Mouse (Mus musculus): ENCODE results near the gene Kcnma1. TPM values are rescaled to one million over a fixed set of nuclear protein-coding genes. Genes with fewer than 3 reads are reported as not detected.

Kcnma1 gene
- polyA plus RNA-seq, 1 experiment from 2014 or later: 0.31 TPM

DNA sequence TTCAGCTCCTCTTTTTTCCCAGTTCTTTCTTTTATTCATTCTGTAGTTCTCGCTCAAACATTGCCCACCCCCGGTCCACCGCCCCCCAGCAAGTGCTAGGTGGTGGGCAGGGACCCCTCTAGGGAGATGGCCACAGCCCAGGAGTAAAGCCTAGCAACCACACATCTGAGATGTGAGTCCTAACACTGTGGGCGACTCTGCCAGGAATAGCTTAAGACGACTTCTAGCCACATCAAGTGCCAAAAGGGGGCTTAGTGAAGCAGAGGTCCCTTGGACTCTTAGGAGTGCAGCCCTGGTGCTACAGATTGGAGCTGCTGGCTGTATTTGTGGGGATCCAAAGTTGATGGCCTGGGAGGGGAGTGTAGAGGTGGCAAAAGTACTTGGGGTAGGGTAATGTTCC is 11.6 kb downstream of the Kcnma1 start:
- no peak for ATAC-seq (ENCODE audit: insufficient number of reproducible peaks, insufficient read depth, low FRiP score, low read depth)
- H3K9me3 ChIP-seq (ENCODE audit: control insufficient read depth, low read length): no peaks in the 10 kb centered on the region
- peaks cover 95% of the 10 kb centered on the region for H3K27me3 ChIP-seq (ENCODE audit: control insufficient read depth, insufficient read depth, low read length)
- peaks cover 0 to 11% of the 10 kb centered on the region in 2 experiments; a peak in 1 of 4 replicates for H3K4me1 ChIP-seq (ENCODE audit: control insufficient read depth in 2 of 2, insufficient read depth in 2 of 2, low read length in 2 of 2)
- H3K36me3 ChIP-seq (ENCODE audit: control insufficient read depth, insufficient read depth, low read length): no peaks in the 10 kb centered on the region
- 39% methylated on average over 5 of the region's 5 CpGs for WGBS
- H3K9ac ChIP-seq (ENCODE audit: low read length): no peak overlapping the region
- H3K27ac ChIP-seq (replicated peaks in 1 of 2; ENCODE audit: control insufficient read depth in 1 of 2, insufficient read depth in 1 of 2, low read depth in 2 of 2, low read length in 2 of 2): no peak overlapping the region
- no peak overlapping the region for H3K4me3 ChIP-seq (ENCODE audit: control insufficient read depth in 1 of 2, insufficient read depth in 1 of 2, low read depth in 1 of 2, low read length in 2 of 2)
- no peak overlapping the region for H3K4me2 ChIP-seq (ENCODE audit: low read length)

DNA sequence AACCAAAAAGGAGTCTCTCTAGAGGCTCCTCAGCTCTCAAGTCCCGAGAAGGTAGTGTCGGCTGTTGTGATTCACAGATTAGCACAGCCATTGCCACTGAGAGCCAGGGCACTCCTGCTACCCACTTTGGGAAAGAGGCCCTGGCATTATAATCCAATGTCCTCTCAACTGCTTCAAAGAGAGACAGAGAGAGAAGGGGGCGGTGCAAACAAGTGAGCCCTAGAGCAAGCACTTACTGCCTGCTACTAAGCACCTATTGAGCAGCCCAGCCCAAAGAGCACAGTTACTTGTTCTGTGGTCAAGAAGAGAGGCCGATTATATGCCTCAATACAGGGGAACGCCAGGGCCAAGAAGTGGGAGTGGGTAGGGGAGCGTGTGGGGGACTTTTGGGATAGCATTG is 16.4 kb downstream of the Kcnma1 start:
- 72% methylated on average over 6 of the region's 6 CpGs for WGBS
- Histone ChIP-seq H3K4me1 (ENCODE audit: control insufficient read depth in 2 of 2, insufficient read depth in 2 of 2, low read length in 2 of 2) (no peaks in the 10 kb centered on the region), H3K27ac (replicated peaks in 1 of 2; ENCODE audit: control insufficient read depth in 1 of 2, insufficient read depth in 1 of 2, low read depth in 2 of 2, low read length in 2 of 2) (no peak overlapping the region), H3K4me2 (ENCODE audit: low read length) (no peak overlapping the region), H3K4me3 (ENCODE audit: control insufficient read depth in 1 of 2, insufficient read depth in 1 of 2, low read depth in 1 of 2, low read length in 2 of 2) (no peak overlapping the region), H3K9me3 (ENCODE audit: control insufficient read depth, low read length) (no peaks in the 10 kb centered on the region), H3K27me3 (ENCODE audit: control insufficient read depth, insufficient read depth, low read length) (peaks cover 64% of the 10 kb centered on the region), H3K36me3 (ENCODE audit: control insufficient read depth, insufficient read depth, low read length) (no peaks in the 10 kb centered on the region), H3K9ac (ENCODE audit: low read length) (no peak overlapping the region)
- ATAC-seq (ENCODE audit: insufficient number of reproducible peaks, insufficient read depth, low FRiP score, low read depth): no peak

DNA sequence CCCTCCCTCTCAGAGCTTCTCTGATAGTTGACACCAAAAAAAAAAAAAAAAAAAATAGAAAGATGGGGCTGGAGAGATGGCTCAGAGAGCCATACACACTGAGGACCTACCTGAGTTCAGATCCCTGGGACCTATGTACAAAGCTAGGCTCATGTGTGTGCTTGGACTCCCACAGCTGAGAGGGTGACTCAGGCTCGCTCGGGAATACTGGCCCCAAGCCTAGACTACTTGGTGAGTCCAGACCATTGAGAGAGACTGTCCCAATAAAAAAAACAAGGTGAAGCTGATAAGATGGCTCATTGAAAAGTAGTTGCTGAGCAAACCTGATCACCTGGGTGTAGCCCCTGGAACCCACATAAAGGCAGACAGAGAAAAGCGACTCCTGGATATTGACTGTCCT is 18.5 kb downstream of the Kcnma1 start:
- H3K9ac ChIP-seq (ENCODE audit: low read length): no peak overlapping the region
- H3K4me3 ChIP-seq (ENCODE audit: control insufficient read depth in 1 of 2, insufficient read depth in 1 of 2, low read depth in 1 of 2, low read length in 2 of 2): no peak overlapping the region
- H3K27ac ChIP-seq (replicated peaks in 1 of 2; ENCODE audit: control insufficient read depth in 1 of 2, insufficient read depth in 1 of 2, low read depth in 2 of 2, low read length in 2 of 2): no peak overlapping the region
- H3K4me1 ChIP-seq (ENCODE audit: control insufficient read depth in 2 of 2, insufficient read depth in 2 of 2, low read length in 2 of 2): no peaks in the 10 kb centered on the region
- H3K9me3 ChIP-seq (ENCODE audit: control insufficient read depth, low read length): no peaks in the 10 kb centered on the region
- H3K4me2 ChIP-seq (ENCODE audit: low read length): no peak overlapping the region
- H3K36me3 ChIP-seq (ENCODE audit: control insufficient read depth, insufficient read depth, low read length): no peaks in the 10 kb centered on the region
- no peak for ATAC-seq (ENCODE audit: insufficient number of reproducible peaks, insufficient read depth, low FRiP score, low read depth)
- peaks cover 44% of the 10 kb centered on the region for H3K27me3 ChIP-seq (ENCODE audit: control insufficient read depth, insufficient read depth, low read length)
- 63% methylated on average over 3 of the region's 3 CpGs for WGBS

DNA sequence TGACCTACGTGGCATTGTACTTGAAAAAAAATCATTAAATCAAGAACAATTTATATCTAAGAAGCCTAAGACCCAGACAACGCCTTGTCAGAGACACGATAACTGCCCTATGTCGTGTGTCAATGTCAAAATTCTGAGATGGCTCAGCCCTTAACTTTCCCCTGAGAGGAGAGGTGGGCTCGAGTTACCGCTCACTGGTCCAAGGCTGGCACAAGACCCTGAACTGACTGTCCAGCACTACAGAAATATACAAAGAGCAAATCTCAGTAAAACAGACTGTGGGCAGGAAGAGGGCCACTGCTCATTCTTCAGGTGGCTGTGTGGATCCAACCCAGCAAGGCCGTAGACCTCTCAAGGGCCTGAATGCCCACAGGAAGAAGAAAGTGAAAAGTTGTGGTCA is 23.4 kb downstream of the Kcnma1 start:
- no peak overlapping the region for H3K4me3 ChIP-seq (ENCODE audit: control insufficient read depth in 1 of 2, insufficient read depth in 1 of 2, low read depth in 1 of 2, low read length in 2 of 2)
- WGBS: 81% methylated on average over 7 of the region's 7 CpGs
- no peaks in the 10 kb centered on the region for H3K4me1 ChIP-seq (ENCODE audit: control insufficient read depth in 2 of 2, insufficient read depth in 2 of 2, low read length in 2 of 2)
- no peaks in the 10 kb centered on the region for H3K9me3 ChIP-seq (ENCODE audit: control insufficient read depth, low read length)
- H3K36me3 ChIP-seq (ENCODE audit: control insufficient read depth, insufficient read depth, low read length): no peaks in the 10 kb centered on the region
- 0 out of 2 replicates have a peak, but pooled peaks cover 2% of the 10 kb centered on the region for H3K27me3 ChIP-seq (ENCODE audit: control insufficient read depth, insufficient read depth, low read length)
- no peak overlapping the region for H3K4me2 ChIP-seq (ENCODE audit: low read length)
- no peak overlapping the region for H3K9ac ChIP-seq (ENCODE audit: low read length)
- no peak for ATAC-seq (ENCODE audit: insufficient number of reproducible peaks, insufficient read depth, low FRiP score, low read depth)
- H3K27ac ChIP-seq (replicated peaks in 1 of 2; ENCODE audit: control insufficient read depth in 1 of 2, insufficient read depth in 1 of 2, low read depth in 2 of 2, low read length in 2 of 2): no peak overlapping the region

DNA sequence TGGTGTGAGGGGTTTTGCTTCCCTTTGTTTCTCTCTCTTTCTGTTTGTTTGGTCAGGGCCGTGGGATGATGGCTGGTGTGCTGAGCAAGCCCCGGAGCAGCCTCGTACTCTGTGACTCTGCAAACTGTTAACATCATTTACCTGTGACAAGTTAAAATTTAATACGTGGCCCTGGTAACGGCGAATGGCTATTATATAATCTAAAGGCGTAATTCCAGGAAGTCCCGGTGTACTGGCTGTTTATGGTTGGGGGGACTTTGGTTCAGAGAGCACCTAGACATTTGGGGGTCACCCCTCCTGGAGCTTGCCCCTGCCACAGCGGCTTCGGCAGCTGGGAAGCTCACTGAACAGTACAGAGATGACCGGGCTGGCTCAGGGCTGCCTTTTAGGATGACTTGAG is 24.6 kb downstream of the Kcnma1 start:
- Histone ChIP-seq H3K36me3 (ENCODE audit: control insufficient read depth, insufficient read depth, low read length) (no peaks in the 10 kb centered on the region), H3K4me3 (ENCODE audit: control insufficient read depth in 1 of 2, insufficient read depth in 1 of 2, low read depth in 1 of 2, low read length in 2 of 2) (no peak overlapping the region), H3K27ac (replicated peaks in 1 of 2; ENCODE audit: control insufficient read depth in 1 of 2, insufficient read depth in 1 of 2, low read depth in 2 of 2, low read length in 2 of 2) (no peak overlapping the region), H3K9ac (ENCODE audit: low read length) (no peak overlapping the region), H3K4me2 (ENCODE audit: low read length) (no peak overlapping the region), H3K9me3 (ENCODE audit: control insufficient read depth, low read length) (no peaks in the 10 kb centered on the region), H3K4me1 (ENCODE audit: control insufficient read depth in 2 of 2, insufficient read depth in 2 of 2, low read length in 2 of 2) (no peaks in the 10 kb centered on the region), H3K27me3 (ENCODE audit: control insufficient read depth, insufficient read depth, low read length) (0 out of 2 replicates have a peak, but pooled peaks cover 3% of the 10 kb centered on the region)
- 85% methylated on average over 11 of the region's 11 CpGs for WGBS
- no peak for ATAC-seq (ENCODE audit: insufficient number of reproducible peaks, insufficient read depth, low FRiP score, low read depth)

DNA sequence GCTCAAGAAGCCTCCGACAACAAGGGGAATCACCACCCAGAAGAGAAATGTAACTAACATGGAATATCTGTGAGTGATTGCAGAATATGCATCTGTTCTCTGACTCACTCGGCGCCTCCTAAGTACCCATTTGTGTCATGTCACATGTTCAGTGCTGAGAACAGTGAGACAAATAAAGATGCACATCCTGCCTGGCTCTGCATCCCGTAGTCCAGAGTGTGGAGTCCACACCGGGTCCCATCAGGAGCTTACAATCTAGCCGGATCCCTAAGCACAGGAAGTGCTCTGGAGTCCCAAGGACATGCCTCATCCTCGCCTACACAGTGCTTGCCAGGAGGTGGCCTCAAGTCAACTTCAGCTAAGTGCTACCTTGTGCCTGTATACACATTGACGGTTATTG is 32.1 kb downstream of the Kcnma1 start:
- H3K27me3 ChIP-seq (ENCODE audit: control insufficient read depth, insufficient read depth, low read length): 0 out of 2 replicates have a peak, but pooled peaks cover 7% of the 10 kb centered on the region
- H3K27ac ChIP-seq (replicated peaks in 1 of 2; ENCODE audit: control insufficient read depth in 1 of 2, insufficient read depth in 1 of 2, low read depth in 2 of 2, low read length in 2 of 2): no peak overlapping the region
- H3K9ac ChIP-seq (ENCODE audit: low read length): no peak overlapping the region
- no peak for ATAC-seq (ENCODE audit: insufficient number of reproducible peaks, insufficient read depth, low FRiP score, low read depth)
- H3K9me3 ChIP-seq (ENCODE audit: control insufficient read depth, low read length): no peaks in the 10 kb centered on the region
- H3K4me3 ChIP-seq (ENCODE audit: control insufficient read depth in 1 of 2, insufficient read depth in 1 of 2, low read depth in 1 of 2, low read length in 2 of 2): no peak overlapping the region
- H3K4me2 ChIP-seq (ENCODE audit: low read length): no peak overlapping the region
- WGBS: 65% methylated on average over 8 of the region's 8 CpGs
- H3K36me3 ChIP-seq (ENCODE audit: control insufficient read depth, insufficient read depth, low read length): no peaks in the 10 kb centered on the region
- H3K4me1 ChIP-seq (ENCODE audit: control insufficient read depth in 2 of 2, insufficient read depth in 2 of 2, low read length in 2 of 2): no peaks in the 10 kb centered on the region

DNA sequence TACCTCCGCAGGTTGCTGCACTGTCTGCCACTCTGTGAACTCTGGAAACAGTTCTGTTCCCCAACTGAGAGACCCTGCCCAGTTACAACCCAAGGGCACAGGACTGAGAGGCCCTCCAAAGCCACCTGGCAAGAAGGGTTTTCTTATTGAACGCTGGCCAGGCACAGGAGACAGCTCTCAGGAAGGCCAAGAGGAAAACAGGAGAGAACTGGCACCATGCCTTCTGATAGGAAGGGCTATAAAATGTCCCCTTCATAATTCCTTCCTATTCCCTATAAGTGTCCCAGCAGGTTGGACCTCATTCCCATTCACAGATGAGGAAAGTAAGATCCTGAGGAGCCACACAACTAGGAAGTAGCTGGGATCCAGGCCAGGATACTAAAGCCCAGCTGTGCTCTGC is 39.6 kb downstream of the Kcnma1 start:
- 65% methylated on average over 2 of the region's 2 CpGs for WGBS
- H3K4me1 ChIP-seq (ENCODE audit: control insufficient read depth in 2 of 2, insufficient read depth in 2 of 2, low read length in 2 of 2): no peaks in the 10 kb centered on the region
- no peak for ATAC-seq (ENCODE audit: insufficient number of reproducible peaks, insufficient read depth, low FRiP score, low read depth)
- H3K9ac ChIP-seq (ENCODE audit: low read length): no peak overlapping the region
- H3K27me3 ChIP-seq (ENCODE audit: control insufficient read depth, insufficient read depth, low read length): no peaks in the 10 kb centered on the region
- H3K36me3 ChIP-seq (ENCODE audit: control insufficient read depth, insufficient read depth, low read length): no peaks in the 10 kb centered on the region
- H3K9me3 ChIP-seq (ENCODE audit: control insufficient read depth, low read length): no peaks in the 10 kb centered on the region
- H3K4me2 ChIP-seq (ENCODE audit: low read length): no peak overlapping the region
- no peak overlapping the region for H3K4me3 ChIP-seq (ENCODE audit: control insufficient read depth in 1 of 2, insufficient read depth in 1 of 2, low read depth in 1 of 2, low read length in 2 of 2)
- H3K27ac ChIP-seq (replicated peaks in 1 of 2; ENCODE audit: control insufficient read depth in 1 of 2, insufficient read depth in 1 of 2, low read depth in 2 of 2, low read length in 2 of 2): no peak overlapping the region

DNA sequence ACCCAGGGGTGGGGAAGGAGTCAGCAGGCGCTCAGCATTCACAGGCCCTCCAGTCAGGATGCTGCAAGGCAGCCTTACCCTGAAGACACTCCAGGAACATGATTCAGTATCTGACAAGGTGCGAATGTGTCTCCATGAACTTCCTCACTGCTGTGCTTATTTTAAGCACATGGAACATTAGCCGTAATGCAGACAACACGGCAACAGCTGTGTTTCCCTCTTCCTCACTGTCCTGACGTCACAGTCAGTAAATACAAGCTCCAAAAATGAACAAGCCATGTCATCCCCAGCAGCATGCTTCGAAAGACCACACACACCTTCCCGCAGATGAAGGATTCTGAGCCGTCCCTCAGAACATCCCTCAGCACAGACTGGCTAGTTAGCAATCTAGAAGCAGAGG is 47.8 kb downstream of the Kcnma1 start:
- Histone ChIP-seq H3K27ac (replicated peaks in 1 of 2; ENCODE audit: control insufficient read depth in 1 of 2, insufficient read depth in 1 of 2, low read depth in 2 of 2, low read length in 2 of 2) (no peak overlapping the region), H3K9me3 (ENCODE audit: control insufficient read depth, low read length) (no peaks in the 10 kb centered on the region), H3K4me2 (ENCODE audit: low read length) (no peak overlapping the region), H3K4me3 (ENCODE audit: control insufficient read depth in 1 of 2, insufficient read depth in 1 of 2, low read depth in 1 of 2, low read length in 2 of 2) (no peak overlapping the region), H3K4me1 (ENCODE audit: control insufficient read depth in 2 of 2, insufficient read depth in 2 of 2, low read length in 2 of 2) (no peaks in the 10 kb centered on the region), H3K36me3 (ENCODE audit: control insufficient read depth, insufficient read depth, low read length) (no peaks in the 10 kb centered on the region), H3K27me3 (ENCODE audit: control insufficient read depth, insufficient read depth, low read length) (no peaks in the 10 kb centered on the region), H3K9ac (ENCODE audit: low read length) (no peak overlapping the region)
- WGBS: 72% methylated on average over 8 of the region's 8 CpGs
- no peak for ATAC-seq (ENCODE audit: insufficient number of reproducible peaks, insufficient read depth, low FRiP score, low read depth)
